In the genomic region with DNA sequence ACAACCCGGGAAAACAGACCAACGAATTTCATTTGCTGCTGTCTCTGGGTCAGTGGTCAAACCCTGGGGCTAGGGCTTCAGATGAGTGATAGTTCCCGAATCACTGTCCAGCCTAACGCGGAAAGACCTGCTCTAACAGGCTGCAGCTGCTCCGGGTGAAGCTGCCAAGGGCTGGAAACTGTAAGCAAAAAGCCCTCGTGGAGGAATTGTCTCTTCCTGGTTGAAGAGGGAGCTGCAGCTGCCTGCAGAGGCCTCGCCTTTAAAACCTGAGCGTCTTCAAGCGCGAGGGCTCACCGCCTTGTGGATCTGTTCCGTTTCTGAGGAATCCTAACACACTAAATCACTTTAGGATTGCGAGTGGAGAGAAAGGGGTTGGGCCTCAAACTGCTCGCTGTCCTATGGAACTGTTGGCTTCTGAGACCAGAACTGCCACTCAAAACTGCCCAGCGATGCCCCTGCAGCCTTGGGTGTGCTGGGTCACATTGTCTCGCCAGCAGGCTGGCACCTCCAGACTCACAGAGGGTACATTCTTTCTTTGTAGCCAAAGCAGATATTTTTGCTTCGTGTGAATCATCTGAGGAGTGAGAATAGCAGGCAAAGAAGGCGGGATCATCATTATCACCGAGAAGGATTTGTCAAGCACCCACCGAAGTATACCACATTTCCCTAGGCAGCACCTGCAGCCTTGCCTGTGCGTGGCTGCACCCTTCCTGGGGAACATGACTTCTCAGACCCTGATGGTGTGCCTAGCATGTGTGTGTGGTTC, we compare ENCODE assay signal across 16 mouse cellular contexts.
DNase-seq lines count a peak whose midpoint lies in the region; ATAC-seq and TF ChIP-seq lines count a peak whose summit lies in the region.
"Had no signal": no experiment of that assay in that cellular context is flagged by ENCODE, and none has a peak within 500 bp of the region (broad histone marks: within the 10 kb centered on the region; RNA-seq: fewer than 3 reads in every experiment).

No protein-coding gene starts in this region.

- intact Hi-C loops in heart, postnatal 25 days (cut with DNase I), result no loop called here

- peak overlapping the region; percentile 59 for H3K9ac ChIP-seq in heart, embryonic 13.5 days
- H3K9ac ChIP-seq in stomach, postnatal 0 days (ENCODE audit: low read length), result no peak overlapping the region
- H3K9ac ChIP-seq: embryonic facial prominence, embryonic 15.5 days; forebrain, embryonic 12.5 days had no signal

- WGBS in heart, embryonic 13.5 days, result 53% methylated on average over 22 of the region's 22 CpGs
- 51% methylated on average over 22 of the region's 22 CpGs for WGBS in stomach, postnatal 0 days

- ATAC-seq in heart, embryonic 13.5 days (ENCODE audit: extremely low read depth, insufficient number of reproducible peaks, low FRiP score, low TSS enrichment), result no peak
- ATAC-seq in stomach, postnatal 0 days (ENCODE audit: low FRiP score, low TSS enrichment), result no peak
- ATAC-seq: hindbrain, embryonic 16.5 days; lung, postnatal 0 days; Patski had no signal

- peaks cover 14% of the 10 kb centered on the region for H3K36me3 ChIP-seq in heart, embryonic 13.5 days
- no peaks in the 10 kb centered on the region for H3K36me3 ChIP-seq in stomach, postnatal 0 days (ENCODE audit: control insufficient read depth, insufficient read depth, low read length)
- H3K36me3 ChIP-seq: embryonic facial prominence, embryonic 15.5 days; forebrain, embryonic 12.5 days had no signal

- TF ChIP-seq CTCF in stomach, postnatal 0 days (IDR thresholded peaks at IDR 0.05; ENCODE audit: low read depth), result no peak

- no peak for TF ChIP-seq EP300 in stomach, postnatal 0 days (optimal IDR thresholded peaks at IDR 0.05)

- H3K4me1 ChIP-seq in heart, embryonic 13.5 days, result peaks cover 60% of the 10 kb centered on the region
- no peaks in the 10 kb centered on the region for H3K4me1 ChIP-seq in stomach, postnatal 0 days (replicated peaks; ENCODE audit: control insufficient read depth, insufficient read depth)
- H3K4me1 ChIP-seq: embryonic facial prominence, embryonic 15.5 days; forebrain, embryonic 12.5 days had no signal

- peak overlapping the region; percentile 72 for H3K27ac ChIP-seq in heart, embryonic 13.5 days (replicated peaks)
- no peak overlapping the region for H3K27ac ChIP-seq in stomach, postnatal 0 days (replicated peaks)
- H3K27ac ChIP-seq: embryonic facial prominence, embryonic 15.5 days; forebrain, embryonic 12.5 days had no signal

- H3K9me3 ChIP-seq in heart, embryonic 13.5 days, result peaks cover 5% of the 10 kb centered on the region; the same call in 1 of the 2 replicates
- H3K9me3 ChIP-seq in stomach, postnatal 0 days (ENCODE audit: control insufficient read depth, low read length), result no peaks in the 10 kb centered on the region
- H3K9me3 ChIP-seq: embryonic facial prominence, embryonic 15.5 days had no signal

- DNase-seq in heart, adult 18-20 months, result peak; percentile 51 to 68
- DNase-seq in heart, postnatal 25 days (ENCODE audit: low spot score), result no peak
- DNase-seq in right cerebral cortex, adult 2 months (ENCODE audit: low spot score in 2 of 2), result peak; percentile 15 to 18
- DNase-seq in right cerebral cortex, postnatal 4 days, result no peak
- DNase-seq in cerebellum, postnatal 10 days, result no peak
- DNase-seq in stomach, postnatal 0 days (ENCODE audit: low spot score), result no peak
- DNase-seq: cerebellum, adult 9-11 months; gastrocnemius, postnatal 10 days; kidney, adult 18-20 months had no signal

- H3K27me3 ChIP-seq in heart, embryonic 13.5 days (replicated peaks), result no peaks in the 10 kb centered on the region
- no peaks in the 10 kb centered on the region for H3K27me3 ChIP-seq in stomach, postnatal 0 days (ENCODE audit: control insufficient read depth, insufficient read depth, low read length)
- H3K27me3 ChIP-seq: embryonic facial prominence, embryonic 15.5 days; forebrain, embryonic 12.5 days; Patski had no signal

- no peak overlapping the region for H3K4me3 ChIP-seq in heart, embryonic 13.5 days
- H3K4me3 ChIP-seq in stomach, postnatal 0 days (ENCODE audit: low read depth, low read length), result no peak overlapping the region
- H3K4me3 ChIP-seq: embryonic facial prominence, embryonic 15.5 days; forebrain, embryonic 12.5 days had no signal

- no peak overlapping the region for H3K4me2 ChIP-seq in heart, embryonic 13.5 days
- no peak overlapping the region for H3K4me2 ChIP-seq in stomach, postnatal 0 days (replicated peaks; ENCODE audit: low read depth)
- H3K4me2 ChIP-seq: embryonic facial prominence, embryonic 15.5 days; forebrain, embryonic 12.5 days; liver, embryonic 11.5 days had no signal

Comparison
In these comparisons a context has a peak if more than half of its experiments do, and no peak if none do; other contexts are left out.
1. DNase-seq: peak in heart, adult 18-20 months (2 of 2) and right cerebral cortex, adult 2 months (2 of 2); none in heart, postnatal 25 days (single experiment), right cerebral cortex, postnatal 4 days (single experiment), cerebellum, postnatal 10 days (0 of 2) and stomach, postnatal 0 days (single experiment).